Mouse (Mus musculus) brown adipose tissue, adult 24 weeks (tissue): ENCODE data around the gene Slc26a8. TPM values are rescaled to one million over a fixed set of nuclear protein-coding genes. Genes with fewer than 3 reads are reported as not detected.

Experiments used
- H3K27ac ChIP-seq: fragments of 200-500 bp; replicated peaks from 2 replicates; pipeline ENCODE4 v1.5.1; 2012; ENCODE audit warnings: low read depth, mild to moderate bottlenecking, low read length
- H3K4me1 ChIP-seq: fragments of 200-500 bp; 2 replicates; pipeline ENCODE4 v1.6.1; 2012; ENCODE audit warnings: low read length, mixed read lengths; ENCODE audit not compliant: control insufficient read depth, insufficient read depth, insufficient read length
- H3K4me3 ChIP-seq: fragments of 200-500 bp; 2 replicates; pipeline ENCODE4 v1.5.1; 2012; ENCODE audit warnings: low read depth, mild to moderate bottlenecking, low read length, moderate library complexity; ENCODE audit not compliant: insufficient read depth
- polyA plus RNA-seq: library from polyadenylated mRNA; stranded (reverse); fragments of >200 nt; gene quantifications from 2 replicates; pipeline ENCODE4 v1.2.4, GENCODE M21; 2012; ENCODE audit not compliant: missing spikeins, insufficient read depth, insufficient read length

The Slc26a8 gene
- polyA plus RNA-seq, 1 experiment: 1.5 TPM

- H3K4me1 ChIP-seq: peaks cover 22% of the 10 kb centered on the region
- H3K4me3 ChIP-seq: no peak overlapping the region
- no peak overlapping the region for H3K27ac ChIP-seq
Measured at GRCm38 (mm10) chr17:28708989-28709388, 19.0 kb upstream of the Slc26a8 start.

- no peak overlapping the region for H3K27ac ChIP-seq
- H3K4me1 ChIP-seq: peaks cover 22% of the 10 kb centered on the region
- no peak overlapping the region for H3K4me3 ChIP-seq
Measured at GRCm38 (mm10) chr17:28707816-28708215, 17.8 kb upstream of the Slc26a8 start.

- Histone ChIP-seq H3K4me1 (peaks cover 22% of the 10 kb centered on the region), H3K4me3 (no peak overlapping the region), H3K27ac (no peak overlapping the region)
Measured at GRCm38 (mm10) chr17:28707136-28707627, 17.1 kb upstream of the Slc26a8 start.

- Histone ChIP-seq H3K4me1 (peaks cover 21% of the 10 kb centered on the region), H3K27ac (no peak overlapping the region), H3K4me3 (no peak overlapping the region)
Measured at GRCm38 (mm10) chr17:28706697-28707096, 16.7 kb upstream of the Slc26a8 start.

- Histone ChIP-seq H3K4me3 (no peak overlapping the region), H3K27ac (peak overlapping the region; percentile 41; the same call in 1 of the 2 replicates), H3K4me1 (peaks cover 22% of the 10 kb centered on the region)
Measured at GRCm38 (mm10) chr17:28702646-28703045, 12.6 kb upstream of the Slc26a8 start.

- peaks cover 28% of the 10 kb centered on the region for H3K4me1 ChIP-seq
- no peak overlapping the region for H3K27ac ChIP-seq
- no peak overlapping the region for H3K4me3 ChIP-seq
Measured at GRCm38 (mm10) chr17:28701737-28702136, 11.7 kb upstream of the Slc26a8 start.

- Histone ChIP-seq H3K27ac (no peak overlapping the region), H3K4me1 (peaks cover 33% of the 10 kb centered on the region), H3K4me3 (no peak overlapping the region)
Measured at GRCm38 (mm10) chr17:28701171-28701570, 11.1 kb upstream of the Slc26a8 start.

GRCm38 (mm10) chr17:28699789-28700188 lies 9.8 kb upstream of the Slc26a8 start:
- no peak overlapping the region for H3K4me3 ChIP-seq
- peaks cover 40% of the 10 kb centered on the region for H3K4me1 ChIP-seq
- no peak overlapping the region for H3K27ac ChIP-seq

- no peak overlapping the region for H3K4me3 ChIP-seq
- H3K4me1 ChIP-seq: peaks cover 44% of the 10 kb centered on the region
- H3K27ac ChIP-seq: no peak overlapping the region; the same call in 1 of the 2 replicates
Measured at GRCm38 (mm10) chr17:28698672-28699071, 8.6 kb upstream of the Slc26a8 start.

- peaks cover 47% of the 10 kb centered on the region for H3K4me1 ChIP-seq
- H3K27ac ChIP-seq: peak overlapping the region; percentile 79
- H3K4me3 ChIP-seq: no peak overlapping the region
Measured at GRCm38 (mm10) chr17:28698245-28698644, 8.2 kb upstream of the Slc26a8 start.

GRCm38 (mm10) chr17:28697290-28698195 lies 7.5 kb upstream of the Slc26a8 start:
- H3K27ac ChIP-seq: peak overlapping the region; percentile 68
- H3K4me3 ChIP-seq: peak overlapping the region; percentile 8; the same call in 1 of the 2 replicates
- H3K4me1 ChIP-seq: peaks cover 44% of the 10 kb centered on the region

- no peak overlapping the region for H3K4me3 ChIP-seq
- peak overlapping the region; percentile 33; the same call in 1 of the 2 replicates for H3K27ac ChIP-seq
- peaks cover 39% of the 10 kb centered on the region for H3K4me1 ChIP-seq
Measured at GRCm38 (mm10) chr17:28696641-28697040, 6.6 kb upstream of the Slc26a8 start.

- no peak overlapping the region for H3K4me3 ChIP-seq
- H3K4me1 ChIP-seq: peaks cover 37% of the 10 kb centered on the region
- no peak overlapping the region; the same call in 1 of the 2 replicates for H3K27ac ChIP-seq
Measured at GRCm38 (mm10) chr17:28694832-28695231, 4.8 kb upstream of the Slc26a8 start.

GRCm38 (mm10) chr17:28694078-28694477 lies 4.0 kb upstream of the Slc26a8 start:
- Histone ChIP-seq H3K27ac (peak overlapping the region; percentile 17; the same call in 1 of the 2 replicates), H3K4me1 (peaks cover 36% of the 10 kb centered on the region), H3K4me3 (no peak overlapping the region)

GRCm38 (mm10) chr17:28693086-28693485 lies 3.1 kb upstream of the Slc26a8 start:
- H3K4me1 ChIP-seq: peaks cover 31% of the 10 kb centered on the region
- peak overlapping the region; percentile 98 for H3K4me3 ChIP-seq
- H3K27ac ChIP-seq: no peak overlapping the region

GRCm38 (mm10) chr17:28692341-28692710 lies 2.3 kb upstream of the Slc26a8 start:
- peaks cover 23% of the 10 kb centered on the region for H3K4me1 ChIP-seq
- peak overlapping the region; percentile 62 for H3K27ac ChIP-seq
- peak overlapping the region; percentile 98 for H3K4me3 ChIP-seq
